Mouse (Mus musculus): ENCODE data around the gene H2-M10.2.
"Not testable (repeated sequence)": the region's sequence is repeated elsewhere in the genome, so short reads cannot be mapped to it uniquely, and the experiment has no call there.

H2-M10.2 gene

GRCm38 (mm10) chr17:36252250-36252876 is 33.9 kb downstream of the H2-M10.2 start:
- no peak for DNase-seq (ENCODE audit: low read depth)

GRCm38 (mm10) chr17:36248886-36249285 is 37.4 kb downstream of the H2-M10.2 start:
- no peak for DNase-seq (ENCODE audit: low read depth)

- DNase-seq (ENCODE audit: low read depth) = no peak
Measured at GRCm38 (mm10) chr17:36245741-36246140, 40.5 kb downstream of the H2-M10.2 start.

- no peak for DNase-seq (ENCODE audit: low read depth)
Measured at GRCm38 (mm10) chr17:36244031-36244430, 42.3 kb downstream of the H2-M10.2 start.

GRCm38 (mm10) chr17:36240637-36241213 is 45.6 kb downstream of the H2-M10.2 start:
- no peak for DNase-seq (ENCODE audit: low read depth)

GRCm38 (mm10) chr17:36237321-36237921 is 48.9 kb downstream of the H2-M10.2 start:
- DNase-seq (ENCODE audit: low read depth) = no peak

- DNase-seq (ENCODE audit: low read depth) = not testable (repeated sequence)
Measured at GRCm38 (mm10) chr17:36235300-36235699, 51.0 kb downstream of the H2-M10.2 start.
